Mouse (Mus musculus) CH12.LX (cell line): ENCODE results near the gene Frmd5. TPM values are rescaled to one million over a fixed set of nuclear protein-coding genes. Genes with fewer than 3 reads are reported as not detected.

Experiments
- DNase-seq: peaks from one replicate; pipeline ENCODE4 v3.0.0-alpha.2; 2013; ENCODE audit errors: extremely low read depth
- H3K27ac ChIP-seq: 2 replicates; pipeline ENCODE4 v1.5.1; 2012; ENCODE audit warnings: low read depth, mild to moderate bottlenecking, control low read depth, moderate library complexity; ENCODE audit not compliant: insufficient read depth
- H3K27me3 ChIP-seq: replicated peaks from 2 replicates; pipeline ENCODE3; 2012; ENCODE audit warnings: inconsistent platforms
- H3K36me3 ChIP-seq, 2 experiments: replicated peaks in 1 of 2; 2 replicates each; pipeline versions ENCODE3 to v1.6.1; 2012; ENCODE audit warnings: inconsistent platforms in 1 of 2, low read length in 1 of 2, mild to moderate bottlenecking in 1 of 2, mixed read lengths in 1 of 2, moderate library complexity in 1 of 2; ENCODE audit not compliant: control insufficient read depth in 1 of 2, insufficient read depth in 1 of 2
- H3K4me1 ChIP-seq, 2 experiments: 2 replicates each; pipeline ENCODE4 v1.6.1; 2012; ENCODE audit warnings: inconsistent platforms in 1 of 2, moderate library complexity in 1 of 2; ENCODE audit not compliant: insufficient read depth in 2 of 2, control insufficient read depth in 1 of 2
- H3K4me2 ChIP-seq: 2 replicates; pipeline ENCODE4 v1.6.1; 2012; ENCODE audit warnings: low read depth, mild to moderate bottlenecking, control low read depth; ENCODE audit not compliant: poor library complexity, insufficient read depth, severe bottlenecking
- H3K4me3 ChIP-seq, 3 experiments: fragments of 150-350 bp in 1 of 3; sonication (generic) in 1 of 3; replicated peaks in 1 of 3; 2 replicates each; pipeline versions ENCODE3 to v1.5.1; 2011 to 2012; ENCODE audit warnings: low read depth in 2 of 3, low read length in 2 of 3, mild to moderate bottlenecking in 2 of 3, moderate library complexity in 2 of 3, control low read depth in 1 of 3, improper control_type of control experiment in 1 of 3, inconsistent platforms in 1 of 3, mixed read lengths in 1 of 3; ENCODE audit not compliant: poor library complexity in 1 of 3
- H3K79me2 ChIP-seq: replicated peaks from 2 replicates; pipeline ENCODE4 v1.6.1; 2012; ENCODE audit warnings: mild to moderate bottlenecking, moderate library complexity; ENCODE audit not compliant: control insufficient read depth, poor library complexity, insufficient read depth, severe bottlenecking; ENCODE audit errors: extremely low read depth
- H3K9ac ChIP-seq: 2 replicates; pipeline ENCODE4 v1.6.1; 2012; ENCODE audit warnings: low read depth, mild to moderate bottlenecking, control low read depth, moderate library complexity; ENCODE audit not compliant: insufficient read depth
- H3K9me3 ChIP-seq: replicated peaks from 2 replicates; pipeline ENCODE3; 2012; ENCODE audit warnings: low read length, inconsistent platforms, mixed read lengths
- CHD2 ChIP-seq: IDR thresholded peaks from 2 replicates; pipeline ENCODE4 v1.6.1; 2011; ENCODE audit warnings: low read length, improper control_type of control experiment
- E2F4 ChIP-seq: IDR thresholded peaks from 2 replicates; pipeline ENCODE4 v1.6.1; 2011; ENCODE audit warnings: low read depth, low read length, improper control_type of control experiment; ENCODE audit not compliant: insufficient replicate concordance
- EP300 ChIP-seq: IDR thresholded peaks from 2 replicates; pipeline ENCODE4 v1.6.1; 2011; ENCODE audit warnings: low read length, improper control_type of control experiment
- GABPA ChIP-seq: IDR thresholded peaks from 2 replicates; pipeline ENCODE4 v1.6.1; 2012; ENCODE audit warnings: low read depth, low read length, improper control_type of control experiment, inconsistent platforms; ENCODE audit not compliant: insufficient replicate concordance
- IRF4 ChIP-seq: IDR thresholded peaks from 2 replicates; pipeline ENCODE4 v1.6.1; 2014; ENCODE audit warnings: low read depth, mild to moderate bottlenecking, inconsistent platforms, low read length, improper control_type of control experiment
- KAT2A ChIP-seq: IDR thresholded peaks from 2 replicates; pipeline ENCODE4 v1.6.1; 2012; ENCODE audit warnings: low read length, improper control_type of control experiment, inconsistent platforms; ENCODE audit not compliant: insufficient replicate concordance
- MAX ChIP-seq: IDR thresholded peaks from 2 replicates; pipeline ENCODE4 v1.6.1; 2011; ENCODE audit warnings: low read length, improper control_type of control experiment
- MEF2A ChIP-seq: IDR thresholded peaks from 2 replicates; pipeline ENCODE4 v1.6.1; 2014; ENCODE audit warnings: low read depth, mild to moderate bottlenecking, inconsistent platforms, low read length, improper control_type of control experiment, borderline replicate concordance
- PAX5 ChIP-seq: IDR thresholded peaks from 2 replicates; pipeline ENCODE4 v1.6.1; 2012; ENCODE audit warnings: low read length, inconsistent platforms, mixed read lengths
- POLR2A ChIP-seq: IDR thresholded peaks from 2 replicates; pipeline ENCODE4 v1.6.1; 2011; ENCODE audit warnings: low read depth, mild to moderate bottlenecking, improper control_type of control experiment, low read length
- POLR2AphosphoS2 ChIP-seq: IDR thresholded peaks from 2 replicates; pipeline ENCODE4 v1.6.1; 2011; ENCODE audit warnings: low read depth, low read length, improper control_type of control experiment
- RAD21 ChIP-seq: IDR thresholded peaks from 2 replicates; pipeline ENCODE4 v1.6.1; 2011; ENCODE audit warnings: low read depth, mild to moderate bottlenecking, low read length, improper control_type of control experiment, moderate library complexity
- SIN3A ChIP-seq: IDR thresholded peaks from 2 replicates; pipeline ENCODE4 v1.6.1; 2012; ENCODE audit warnings: low read length, improper control_type of control experiment, inconsistent platforms
- SMC3 ChIP-seq: IDR thresholded peaks from 2 replicates; pipeline ENCODE4 v1.6.1; 2011; ENCODE audit warnings: low read depth, low read length, improper control_type of control experiment
- TBP ChIP-seq: conservative IDR thresholded peaks from 2 replicates; pipeline ENCODE4 v1.6.1; 2011; ENCODE audit warnings: low read depth, low read length, improper control_type of control experiment
- TCF12 ChIP-seq: IDR thresholded peaks from 2 replicates; pipeline ENCODE4 v1.6.1; 2014; ENCODE audit warnings: low read depth, mild to moderate bottlenecking, inconsistent platforms, low read length, improper control_type of control experiment
- UBTF ChIP-seq: IDR thresholded peaks from 2 replicates; pipeline ENCODE4 v1.6.1; 2012; ENCODE audit warnings: low read depth, mild to moderate bottlenecking, inconsistent platforms, low read length, improper control_type of control experiment, moderate library complexity
- ZC3H11A ChIP-seq: IDR thresholded peaks from 2 replicates; pipeline ENCODE4 v1.6.1; 2012; ENCODE audit warnings: low read depth, mild to moderate bottlenecking, inconsistent platforms, low read length, improper control_type of control experiment
- ZKSCAN1 ChIP-seq: IDR thresholded peaks from 2 replicates; pipeline ENCODE4 v1.6.1; 2012; ENCODE audit warnings: low read depth, inconsistent platforms, low read length, improper control_type of control experiment, borderline replicate concordance
- ZNF384 ChIP-seq: IDR thresholded peaks from 2 replicates; pipeline ENCODE4 v1.6.1; 2012; ENCODE audit warnings: low read depth, low read length, improper control_type of control experiment, inconsistent platforms
- dilution Hi-C: fragments of 300-500 bp; cut with MboI; formaldehyde crosslinking; loops from 2 replicates; pipeline ENCODE4 v1.14.3; 2020; ENCODE audit warnings: low sequenced_read_pairs; ENCODE audit not compliant: extremely low pct_unique_long_range_greater_than_20kb, extremely low pct_ligation_motif_present
- in situ Hi-C: fragments of 300-500 bp; cut with MboI; formaldehyde crosslinking; loops from 3 replicates; pipeline ENCODE4 v1.14.3; 2019; ENCODE audit warnings: low sequenced_read_pairs, low pct_ligation_motif_present, low pct_unique_long_range_greater_than_20kb, mixed read lengths
- polyA plus RNA-seq: library from polyadenylated mRNA; unstranded; fragments of >175 nt; gene quantifications from 2 replicates; pipeline ENCODE4 v1.2.1, GENCODE M21; 2012; ENCODE audit warnings: low read depth; ENCODE audit not compliant: insufficient read length
- total RNA-seq, 2 experiments: library from RNA; depleted of rRNA; stranded (reverse); fragments of 300-350 nt in 1 of 2; fragments of >200 nt in 1 of 2; gene quantifications; 2 replicates each; pipeline ENCODE4 v1.2.3; 2012 to 2014

The Frmd5 gene
- total and polyA plus RNA-seq, 3 experiments, result 1.9 to 3.5 (median 3.2) TPM

DNA sequence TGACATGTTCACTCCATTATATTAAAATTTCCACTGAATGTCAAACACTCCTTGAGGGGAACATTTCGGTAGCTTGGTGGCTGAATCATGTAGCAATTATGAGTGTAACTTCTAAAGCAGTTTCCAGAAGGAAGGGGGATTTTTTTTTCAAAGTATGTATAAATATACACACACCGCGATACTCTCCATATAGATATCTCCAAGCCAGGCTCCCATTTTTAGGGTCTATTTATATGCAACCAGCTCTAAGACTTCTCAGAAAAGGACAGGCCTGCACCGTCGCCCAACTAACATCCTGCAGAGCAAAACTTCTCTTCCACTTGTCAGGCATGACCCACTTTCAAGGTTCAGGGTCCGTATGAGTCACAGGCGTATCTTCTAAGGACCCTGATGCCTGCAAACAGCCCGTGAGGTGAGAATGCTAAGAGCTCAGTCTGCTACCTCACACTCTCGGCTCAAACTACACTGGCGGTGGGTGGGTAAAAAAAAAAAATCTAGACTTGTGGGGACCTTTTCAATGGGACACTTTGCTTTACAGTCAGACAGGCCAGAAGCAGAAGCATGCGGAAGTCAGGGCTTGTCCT lies 197.7 kb downstream of the Frmd5 start:
- no peaks in the 10 kb centered on the region for H3K36me3 ChIP-seq
- H3K9ac ChIP-seq, result no peak overlapping the region
- H3K27ac ChIP-seq, result no peak overlapping the region
- in situ Hi-C loops, result no loop called here
- no peak overlapping the region for H3K4me2 ChIP-seq
- no peaks in the 10 kb centered on the region for H3K9me3 ChIP-seq
- no peaks in the 10 kb centered on the region for H3K79me2 ChIP-seq
- peaks cover 0 to 9% of the 10 kb centered on the region in 2 experiments; a peak in 2 of 4 replicates for H3K4me1 ChIP-seq
- no peak for DNase-seq
- H3K4me3 ChIP-seq, result no peak overlapping the region
- TF ChIP-seq ZNF384 (no peak), CHD2 (no peak), EP300 (no peak), TBP (no peak), ZC3H11A (no peak)
- dilution Hi-C loops, result no loop called here
- peaks cover 4% of the 10 kb centered on the region for H3K27me3 ChIP-seq

DNA sequence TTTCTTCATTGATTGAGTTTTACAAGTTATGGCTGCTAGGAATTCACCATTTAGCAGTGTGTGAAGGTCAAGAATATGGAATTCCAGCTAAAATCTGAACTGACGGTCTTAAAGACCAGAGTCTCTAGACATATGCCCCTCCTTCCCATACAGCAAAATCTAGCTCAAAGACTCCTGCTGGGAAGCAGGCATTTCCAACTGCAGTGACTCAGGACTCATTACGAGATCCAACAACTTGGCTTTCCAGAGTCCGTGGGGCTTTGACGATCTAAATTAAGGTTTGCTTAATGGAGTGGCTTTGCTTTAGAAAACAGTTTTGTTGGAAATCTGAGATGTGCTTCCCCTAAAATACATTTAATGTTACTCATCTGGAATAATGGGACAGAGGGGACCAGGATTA lies 204.5 kb downstream of the Frmd5 start:
- Histone ChIP-seq H3K4me3 (no peak overlapping the region), H3K9ac (no peak overlapping the region), H3K27me3 (peaks cover 4% of the 10 kb centered on the region), H3K4me1 (no peaks in the 10 kb centered on the region; a peak in 1 of 4 replicates), H3K79me2 (no peaks in the 10 kb centered on the region), H3K9me3 (no peaks in the 10 kb centered on the region), H3K4me2 (no peak overlapping the region), H3K27ac (no peak overlapping the region), H3K36me3 (no peaks in the 10 kb centered on the region)
- in situ Hi-C loops (no loop called here), dilution Hi-C loops (no loop called here)
- no peak for DNase-seq
- no peak for TF ChIP-seq RAD21
- TF ChIP-seq IRF4, result no peak
- TF ChIP-seq MEF2A, result no peak

DNA sequence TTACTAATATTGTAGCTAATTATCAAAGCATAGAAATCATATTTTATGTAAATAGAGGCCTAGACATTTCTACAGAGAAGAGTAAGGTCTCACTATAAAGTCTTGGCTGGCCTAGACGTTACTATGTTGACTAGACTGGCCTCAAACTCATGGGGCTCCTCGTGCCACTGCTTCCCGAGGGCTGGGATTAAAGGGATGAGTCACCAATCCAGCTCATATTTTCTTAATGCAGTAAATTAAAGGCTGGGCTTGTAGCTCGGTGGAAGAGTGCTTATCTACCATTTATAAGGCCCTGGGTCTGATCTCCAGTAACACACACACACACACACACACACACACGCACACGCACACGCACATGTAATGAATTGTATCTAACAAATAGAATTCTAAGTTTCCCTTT lies 205.3 kb downstream of the Frmd5 start:
- H3K9me3 ChIP-seq, result no peaks in the 10 kb centered on the region
- no peaks in the 10 kb centered on the region for H3K79me2 ChIP-seq
- TF ChIP-seq ZKSCAN1, result no peak
- no peak for TF ChIP-seq ZNF384
- TF ChIP-seq CHD2, result no peak
- TF ChIP-seq SMC3, result no peak
- TF ChIP-seq E2F4, result no peak
- no peak for TF ChIP-seq UBTF
- TF ChIP-seq GABPA, result no peak
- TF ChIP-seq IRF4, result no peak
- TF ChIP-seq MAX, result no peak
- TF ChIP-seq PAX5, result no peak
- no peak for TF ChIP-seq TCF12
- TF ChIP-seq POLR2AphosphoS2, result no peak
- no peak for TF ChIP-seq KAT2A
- no peak for TF ChIP-seq SIN3A
- TF ChIP-seq POLR2A, result no peak
- no peak overlapping the region for H3K27ac ChIP-seq
- H3K4me2 ChIP-seq, result no peak overlapping the region
- DNase-seq, result no peak
- no peak overlapping the region for H3K4me3 ChIP-seq
- H3K36me3 ChIP-seq, result no peaks in the 10 kb centered on the region
- no peaks in the 10 kb centered on the region; a peak in 1 of 4 replicates for H3K4me1 ChIP-seq
- peaks cover 4% of the 10 kb centered on the region for H3K27me3 ChIP-seq
- in situ Hi-C loops, result no loop called here
- H3K9ac ChIP-seq, result no peak overlapping the region
- dilution Hi-C loops, result no loop called here
